Mouse (Mus musculus) hindbrain, embryonic 11.5 days (tissue): ENCODE data around the gene Chka. TPM values are rescaled to one million over a fixed set of nuclear protein-coding genes. Genes with fewer than 3 reads are reported as not detected.

Source experiments
- ATAC-seq: fragments of 200-750 bp; cut with Nextera tagmentation; 2 replicates; pipeline ENCODE4 v1.8.0; 2017; ENCODE audit warnings: mild to moderate bottlenecking, moderate TSS enrichment, moderate library complexity; ENCODE audit not compliant: low FRiP score
- DNase-seq: peaks from one replicate; pipeline ENCODE4 v3.0.0-alpha.2; 2015; ENCODE audit warnings: low spot score
- H3K27ac ChIP-seq: fragments of 300-500 bp; sonication (generic); 2 replicates; pipeline ENCODE4 v1.5.1; 2014; ENCODE audit warnings: mild to moderate bottlenecking, low read depth, low read length
- H3K27me3 ChIP-seq: fragments of 300-500 bp; sonication (generic); 2 replicates; pipeline ENCODE4 v1.6.1; 2014; ENCODE audit warnings: mild to moderate bottlenecking, low read length, moderate library complexity, mixed read lengths; ENCODE audit not compliant: control insufficient read depth, insufficient read depth
- H3K36me3 ChIP-seq: fragments of 300-500 bp; sonication (generic); 2 replicates; pipeline ENCODE4 v1.6.1; 2014; ENCODE audit warnings: mild to moderate bottlenecking, low read length, moderate library complexity, mixed read lengths; ENCODE audit not compliant: control insufficient read depth, insufficient read depth
- H3K4me1 ChIP-seq: fragments of 300-500 bp; sonication (generic); replicated peaks from 2 replicates; pipeline ENCODE4 v1.6.1; 2014; ENCODE audit warnings: low read length, mixed read lengths; ENCODE audit not compliant: control insufficient read depth, insufficient read depth
- H3K4me2 ChIP-seq: fragments of 300-500 bp; sonication (generic); replicated peaks from 2 replicates; pipeline ENCODE4 v1.6.1; 2014; ENCODE audit warnings: mild to moderate bottlenecking, low read depth, low read length
- H3K4me3 ChIP-seq: fragments of 300-500 bp; sonication (generic); 2 replicates; pipeline ENCODE4 v1.5.1; 2014; ENCODE audit warnings: low read depth, low read length
- H3K9ac ChIP-seq: fragments of 300-500 bp; sonication (generic); 2 replicates; pipeline ENCODE4 v1.6.1; 2014; ENCODE audit warnings: low read depth, low read length
- H3K9me3 ChIP-seq: fragments of 300-500 bp; sonication (generic); 2 replicates; pipeline ENCODE4 v1.6.1; 2016; ENCODE audit warnings: low read length; ENCODE audit not compliant: control insufficient read depth
- WGBS: fragments of 180-500 bp; shearing (Covaris S2); extraction: QIAGEN DNeasy Blood & Tissue Kit; methylation state at CpG from one replicate; pipeline ENCODE4 v1.1.7; 2014; 5-methylcytosine and 5-hydroxymethylcytosine counted together
- polyA plus RNA-seq: library from polyadenylated mRNA; unstranded; fragments of >200 nt; fragmentation: Nextera tagmentation; extraction: Ambion mirVana; gene quantifications from 2 replicates; pipeline ENCODE4 v1.2.1, GENCODE M21; 2014

Chka gene
- polyA plus RNA-seq, 1 experiment from 2014 or later, result 63.7 TPM

DNA sequence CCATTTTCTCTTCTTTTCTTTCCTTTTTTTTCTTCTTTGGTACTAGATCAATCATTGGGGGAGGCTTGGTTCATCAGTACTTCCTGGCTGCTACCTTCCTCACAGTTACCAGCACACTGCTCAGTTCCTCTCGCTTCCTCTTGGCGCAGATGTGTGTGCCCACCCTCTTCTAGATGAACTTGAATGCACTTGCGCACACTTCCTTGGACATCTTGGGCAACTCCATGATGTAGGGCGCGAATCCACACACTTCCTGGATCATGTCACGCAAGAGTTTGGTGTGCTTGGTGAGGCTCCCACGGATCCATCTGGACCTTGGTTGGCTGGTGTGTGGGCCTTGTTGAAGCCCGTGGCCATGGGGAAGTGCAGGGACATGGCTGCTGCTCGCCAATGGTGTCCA is 80.1 kb downstream of the Chka start:
- H3K9ac ChIP-seq, result no peak overlapping the region
- H3K4me1 ChIP-seq, result peaks cover 2% of the 10 kb centered on the region; the same call in 1 of the 2 replicates
- 0 out of 2 replicates have a peak, but pooled peaks cover 3% of the 10 kb centered on the region for H3K27me3 ChIP-seq
- DNase-seq (no peak), ATAC-seq (no peak)
- H3K27ac ChIP-seq, result no peak overlapping the region
- H3K9me3 ChIP-seq, result no peaks in the 10 kb centered on the region
- 91% methylated on average over 9 of the region's 9 CpGs for WGBS
- H3K36me3 ChIP-seq, result no peaks in the 10 kb centered on the region
- H3K4me3 ChIP-seq, result no peak overlapping the region
- H3K4me2 ChIP-seq, result no peak overlapping the region

DNA sequence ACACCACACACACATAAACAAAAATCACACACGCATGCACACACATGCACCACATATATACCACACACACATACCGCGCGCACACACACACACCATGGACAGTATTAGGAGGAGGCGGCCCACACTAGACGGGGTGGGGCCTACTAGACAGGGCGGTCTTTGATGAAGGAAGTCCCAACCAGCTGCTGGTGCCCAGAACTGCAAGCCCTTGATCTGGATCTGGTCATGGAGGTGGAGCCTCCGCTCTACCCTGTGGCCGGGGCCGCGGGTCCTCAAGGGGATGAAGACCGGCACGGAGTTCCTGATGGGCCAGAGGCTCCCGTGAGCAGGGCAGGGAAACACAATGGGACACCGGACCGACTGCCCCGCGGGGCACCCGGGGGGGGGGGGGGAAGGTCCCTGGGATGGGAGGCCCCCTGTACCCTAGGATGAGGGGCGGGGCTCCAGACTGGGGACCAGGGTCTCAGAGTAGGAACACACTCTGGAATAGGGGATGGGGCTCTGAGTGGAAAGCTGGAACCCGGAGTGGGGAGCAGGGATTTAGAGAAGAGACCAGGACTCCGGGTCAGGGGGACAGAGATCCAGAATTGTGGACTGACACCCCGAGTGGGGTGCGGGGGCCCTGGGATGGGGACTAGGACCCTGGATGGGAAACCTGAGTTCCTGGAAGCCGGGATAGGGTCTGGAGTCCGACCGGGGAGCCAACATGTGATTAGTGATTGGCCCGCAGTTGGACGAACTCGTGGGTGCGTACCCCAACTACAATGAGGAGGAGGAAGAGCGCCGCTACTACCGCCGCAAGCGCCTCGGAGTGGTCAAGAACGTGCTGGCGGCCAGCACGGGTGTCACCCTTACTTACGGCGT is 83.7 kb downstream of the Chka start, which contains the start of gene Unc93b1:
Gene Unc93b1, plus strand, starts transcription at position 155 of the 864 bp plus-strand sequence.
- ATAC-seq (peak; percentile 81), DNase-seq (peak; percentile 62)
- H3K4me2 ChIP-seq, result peak within 1 kb of the TSS; percentile 67
- H3K9me3 ChIP-seq, result no peaks in the 10 kb centered on the region
- H3K4me3 ChIP-seq, result peak within 1 kb of the TSS; percentile 39
- no peaks in the 10 kb centered on the region for H3K36me3 ChIP-seq
- H3K4me1 ChIP-seq, result peaks cover 2% of the 10 kb centered on the region; the same call in 1 of the 2 replicates
- H3K9ac ChIP-seq, result peak within 1 kb of the TSS; percentile 45
- H3K27me3 ChIP-seq, result 0 out of 2 replicates have a peak, but pooled peaks cover 3% of the 10 kb centered on the region
- WGBS, result 6% methylated on average over 39 of the region's 42 CpGs
- H3K27ac ChIP-seq, result no peak within 1 kb of the TSS

DNA sequence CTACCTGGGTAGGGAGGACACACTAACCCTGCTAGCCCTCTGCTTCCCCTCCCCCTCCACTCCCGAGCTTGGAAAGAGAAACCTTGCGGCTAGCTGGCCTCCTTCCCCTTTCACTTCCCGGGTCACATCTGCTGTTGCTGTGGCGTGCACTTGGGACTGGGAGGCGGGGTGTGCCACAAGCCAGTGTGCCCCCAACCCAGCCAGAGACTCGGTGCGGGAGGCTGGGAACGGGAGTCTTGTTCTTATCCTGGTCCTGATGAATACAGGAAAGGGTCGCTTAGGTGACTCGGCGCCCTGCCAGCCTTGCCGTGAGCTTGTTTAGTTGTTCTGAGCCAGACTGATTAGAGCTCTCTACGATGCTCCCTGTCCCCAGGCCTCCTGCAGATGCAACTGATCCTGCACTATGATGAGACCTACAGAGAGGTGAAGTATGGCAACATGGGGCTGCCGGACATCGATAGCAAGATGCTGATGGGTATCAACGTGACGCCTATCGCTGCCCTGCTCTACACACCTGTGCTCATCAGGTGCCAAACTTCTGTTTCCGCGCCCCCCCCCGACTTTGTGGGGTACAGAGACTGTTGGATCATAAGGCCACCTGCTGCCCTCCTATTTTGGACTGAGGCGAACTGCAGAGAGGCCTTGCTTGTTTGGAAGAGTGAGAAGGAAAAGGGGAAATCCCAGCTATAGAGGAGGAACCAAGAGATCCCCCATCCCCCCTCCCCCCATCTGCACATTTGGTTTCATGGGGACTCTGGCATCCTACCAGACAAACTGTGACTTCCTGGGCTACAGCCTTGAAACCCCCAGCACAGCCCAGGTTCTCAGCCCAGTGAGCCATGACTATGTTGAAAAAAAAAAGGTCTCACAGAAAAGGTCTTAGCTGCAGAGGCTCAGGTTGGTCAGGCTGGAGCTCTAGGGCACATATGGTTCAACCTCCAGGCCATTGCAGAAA is 84.6 kb downstream of the Chka start:
- no peak for DNase-seq
- Histone ChIP-seq H3K9me3 (no peaks in the 10 kb centered on the region), H3K9ac (peak overlapping the region; percentile 45), H3K4me3 (peak overlapping the region; percentile 39), H3K27me3 (0 out of 2 replicates have a peak, but pooled peaks cover 3% of the 10 kb centered on the region), H3K4me2 (peak overlapping the region; percentile 67), H3K36me3 (no peaks in the 10 kb centered on the region), H3K27ac (no peak overlapping the region), H3K4me1 (peaks cover 2% of the 10 kb centered on the region; the same call in 1 of the 2 replicates)
- WGBS, result 9% methylated on average over 22 of the region's 22 CpGs
- ATAC-seq, result no peak

DNA sequence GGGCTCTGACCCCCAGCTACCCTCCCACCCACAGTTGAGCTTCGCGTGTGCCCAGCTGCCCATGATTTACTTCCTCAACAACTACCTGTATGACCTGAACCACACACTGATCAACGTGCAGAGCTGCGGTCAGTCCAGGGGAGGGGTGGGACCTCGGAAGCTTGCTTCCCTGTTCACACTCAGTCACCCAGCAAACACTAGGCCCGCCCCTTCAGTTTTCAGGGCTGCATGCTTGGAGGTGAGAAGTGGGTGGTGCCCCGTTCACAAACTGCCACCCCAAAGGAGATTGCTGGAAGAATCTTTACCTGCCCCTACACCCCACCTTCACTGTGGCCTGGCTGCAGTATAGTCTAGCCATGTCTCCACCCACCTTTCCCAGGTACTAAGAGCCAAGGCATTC is 90.7 kb downstream of the Chka start:
- Histone ChIP-seq H3K4me3 (no peak overlapping the region), H3K9ac (no peak overlapping the region), H3K4me2 (no peak overlapping the region), H3K27ac (no peak overlapping the region), H3K4me1 (no peaks in the 10 kb centered on the region; the same call in 1 of the 2 replicates), H3K36me3 (no peaks in the 10 kb centered on the region), H3K9me3 (no peaks in the 10 kb centered on the region), H3K27me3 (peaks cover 2% of the 10 kb centered on the region; the same call in 1 of the 2 replicates)
- 71% methylated on average over 7 of the region's 7 CpGs for WGBS
- no peak for DNase-seq
- ATAC-seq, result no peak

DNA sequence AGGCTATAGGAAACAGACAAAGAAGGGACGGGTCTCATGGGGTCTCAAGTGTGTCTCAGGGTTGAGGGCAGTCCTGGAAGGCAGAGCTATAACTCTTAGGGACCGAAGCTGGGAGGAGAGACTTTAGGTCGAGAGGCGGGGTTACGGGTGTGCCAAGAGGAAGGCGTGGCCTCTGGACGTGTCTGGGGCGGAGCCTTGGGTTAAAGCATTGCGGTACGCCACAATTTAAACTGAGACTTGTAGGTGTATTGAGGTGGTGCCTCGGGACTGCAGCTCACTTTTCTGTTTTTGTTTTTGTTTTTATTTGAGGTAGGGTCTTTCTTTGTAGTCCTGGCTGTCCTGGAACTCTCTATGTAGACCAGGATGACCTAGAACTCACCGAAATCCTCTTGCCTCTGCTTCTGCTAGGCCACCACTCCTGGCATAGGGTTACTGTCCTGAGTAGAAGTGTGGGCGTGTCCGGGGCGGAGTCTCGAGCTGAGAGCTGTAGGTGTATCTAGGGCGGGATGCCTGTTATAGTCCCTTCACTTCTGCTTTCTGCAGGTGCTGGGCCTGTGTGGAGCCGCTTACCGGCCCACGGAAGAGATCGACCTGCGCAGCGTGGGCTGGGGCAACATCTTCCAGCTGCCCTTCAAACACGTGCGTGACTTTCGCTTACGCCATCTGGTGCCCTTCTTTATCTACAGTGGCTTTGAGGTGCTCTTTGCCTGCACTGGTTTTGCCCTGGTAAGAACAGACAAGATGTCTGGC is 91.6 kb downstream of the Chka start:
- Histone ChIP-seq H3K36me3 (no peaks in the 10 kb centered on the region), H3K4me2 (no peak overlapping the region), H3K27ac (no peak overlapping the region), H3K27me3 (peaks cover 2% of the 10 kb centered on the region; the same call in 1 of the 2 replicates), H3K4me1 (no peaks in the 10 kb centered on the region; the same call in 1 of the 2 replicates), H3K9ac (no peak overlapping the region), H3K9me3 (no peaks in the 10 kb centered on the region), H3K4me3 (no peak overlapping the region)
- ATAC-seq (no peak), DNase-seq (no peak)
- WGBS, result 20% methylated on average over 27 of the region's 27 CpGs

Other genes with a start within 250 kb of the Chka start
- gene Lrp5, start 165.2 kb upstream of the Chka start, polyA plus RNA-seq, result 3.0 and 5.1 TPM in 2 replicates
- gene 1810055G02Rik, start 143.5 kb upstream of the Chka start, polyA plus RNA-seq, result 39.4 and 41.8 TPM in 2 replicates
- 43.9 and 52.7 TPM in 2 replicates for gene Kmt5b, start 84.4 kb upstream of the Chka start, polyA plus RNA-seq
- 10.7 and 11.6 TPM in 2 replicates for gene Tcirg1, start 55.4 kb downstream of the Chka start, polyA plus RNA-seq
- 240 and 258 TPM in 2 replicates for gene Ndufs8, start 61.0 kb downstream of the Chka start, polyA plus RNA-seq
- gene Aldh3b1, start 78.0 kb downstream of the Chka start, polyA plus RNA-seq, result 0.59 and 1.4 TPM in 2 replicates
- 5.1 and 6.4 TPM in 2 replicates for gene Unc93b1, start 83.4 kb downstream of the Chka start, polyA plus RNA-seq
- gene Aldh3b3, start 106.9 kb downstream of the Chka start, polyA plus RNA-seq, result not detected in 2 replicates
- gene Aldh3b2, start 120.6 kb downstream of the Chka start, polyA plus RNA-seq, result 1.5 and 2.3 TPM in 2 replicates
- 2.5 and 2.8 TPM in 2 replicates for gene Acy3, start 134.8 kb downstream of the Chka start, polyA plus RNA-seq
- 0.70 and 2.3 TPM in 2 replicates for gene Tbx10, start 141.0 kb downstream of the Chka start, polyA plus RNA-seq
- 14.6 and 19.5 TPM in 2 replicates for gene Nudt8, start 148.8 kb downstream of the Chka start, polyA plus RNA-seq
- 1.5 and 1.6 TPM in 2 replicates for gene Gm49405, start 148.9 kb downstream of the Chka start, polyA plus RNA-seq
- 1.5 and 1.9 TPM in 2 replicates for gene Doc2g, start 151.5 kb downstream of the Chka start, polyA plus RNA-seq
- gene Ndufv1, start 161.0 kb downstream of the Chka start, polyA plus RNA-seq, result 188 and 201 TPM in 2 replicates
- 343 and 348 TPM in 2 replicates for gene Gstp1, start 186.2 kb downstream of the Chka start, polyA plus RNA-seq
- gene Gstp2, start 194.2 kb downstream of the Chka start, polyA plus RNA-seq, result 1.1 and 2.9 TPM in 2 replicates
- gene Gstp3, start 207.8 kb downstream of the Chka start, polyA plus RNA-seq, result not detected in 2 replicates
- not detected in 2 replicates for gene Cabp2, start 229.8 kb downstream of the Chka start, polyA plus RNA-seq
- gene Cdk2ap2, start 245.4 kb downstream of the Chka start, polyA plus RNA-seq, result 74.4 and 84.3 TPM in 2 replicates
- gene Pitpnm1, start 248.2 kb downstream of the Chka start, polyA plus RNA-seq, result 12.2 and 15.4 TPM in 2 replicates